Mouse (Mus musculus) urinary bladder, adult 18-20 months (tissue): Measurements from ENCODE around the gene 4933428G20Rik.

ENCODE experiments used
- DNase-seq, 2 experiments: peaks; one replicate each; pipeline ENCODE4 v3.0.0; 2022; ENCODE audit warnings: low spot score in 2 of 2, mixed read lengths in 2 of 2

The 4933428G20Rik gene

DNA sequence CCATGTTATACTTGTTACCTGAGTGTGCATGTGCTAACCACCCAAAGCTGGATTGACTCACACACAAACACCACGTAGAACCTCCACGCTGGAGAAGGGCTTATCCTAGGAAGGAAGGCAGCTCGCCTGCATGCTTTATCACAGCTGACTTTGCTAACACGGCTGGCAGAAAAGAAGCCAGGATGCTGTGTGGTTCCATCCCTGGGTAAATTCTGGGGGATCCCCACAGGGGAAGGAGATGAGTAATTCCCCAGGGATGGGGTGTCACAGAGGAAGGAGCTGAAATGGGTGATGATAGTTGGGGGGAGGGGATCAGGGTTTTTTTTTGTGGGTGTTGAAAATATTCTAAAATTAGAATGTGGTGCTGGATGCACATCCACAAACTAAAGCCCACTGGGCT is 5.6 kb upstream of the 4933428G20Rik start:
- DNase-seq: no peak

DNA sequence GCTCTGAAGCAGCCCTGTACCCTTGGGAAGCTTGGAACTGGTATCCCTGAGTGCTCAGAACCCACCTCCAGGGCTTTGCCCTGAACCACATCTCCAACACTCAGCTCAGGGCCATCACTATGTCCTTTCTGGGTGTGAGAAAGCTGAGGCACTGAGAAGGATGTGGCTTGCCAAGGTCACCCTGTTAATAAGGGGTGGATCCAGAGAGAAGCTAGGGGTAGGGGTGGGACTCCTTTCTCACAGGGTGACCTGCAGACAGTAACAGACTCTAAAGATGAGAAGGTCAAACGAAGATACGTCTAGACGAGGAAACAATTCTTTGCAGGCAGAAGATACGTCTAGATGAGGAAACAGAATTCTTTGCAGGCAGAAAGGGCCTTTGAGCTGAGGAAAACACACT is 2.7 kb upstream of the 4933428G20Rik start:
- no peak for DNase-seq

- no peak for DNase-seq
Observed at GRCm38 (mm10) chr11:97502383-97502782, 2.2 kb upstream of the 4933428G20Rik start.

DNA sequence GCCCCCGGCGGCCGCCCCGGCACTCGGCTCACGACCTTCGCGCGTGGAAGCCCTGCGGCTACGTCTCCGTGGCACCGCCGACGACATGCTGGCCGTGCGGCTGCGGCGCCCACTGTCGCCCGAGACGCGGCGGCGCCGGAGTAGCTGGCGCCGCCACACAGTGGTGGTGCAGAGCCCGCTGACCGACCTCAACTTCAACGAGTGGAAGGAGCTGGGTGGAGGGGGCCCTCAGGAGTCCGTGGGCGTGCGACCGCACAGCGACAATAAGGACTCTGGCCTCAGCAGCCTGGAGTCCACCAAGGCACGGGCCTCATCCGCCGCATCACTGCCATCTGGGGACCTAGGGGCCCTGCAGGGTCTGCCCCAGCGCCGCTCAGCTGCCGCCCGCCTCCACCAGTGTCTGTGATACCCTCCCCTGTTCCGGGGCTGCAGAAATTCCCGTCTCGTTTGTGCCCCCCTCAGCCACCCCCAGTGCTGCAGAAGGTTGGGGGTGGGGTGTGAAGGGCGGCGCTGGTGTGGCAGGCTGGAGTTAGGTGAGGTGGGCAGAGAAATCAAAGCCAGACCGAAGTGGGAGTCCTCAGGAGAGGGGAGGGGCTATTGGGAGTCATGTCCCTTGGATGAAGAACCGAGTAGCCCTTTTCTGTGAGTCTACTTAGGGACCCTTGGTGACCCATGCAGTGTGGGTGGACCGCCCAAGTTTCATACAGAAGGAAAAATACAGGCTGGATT is 744 bp upstream of the 4933428G20Rik start:
- no peak for DNase-seq

GRCm38 (mm10) chr11:97497543-97497942 is 2.6 kb downstream of the 4933428G20Rik start:
- no peak for DNase-seq

GRCm38 (mm10) chr11:97492836-97493235 is 7.3 kb downstream of the 4933428G20Rik start:
- no peak for DNase-seq

DNA sequence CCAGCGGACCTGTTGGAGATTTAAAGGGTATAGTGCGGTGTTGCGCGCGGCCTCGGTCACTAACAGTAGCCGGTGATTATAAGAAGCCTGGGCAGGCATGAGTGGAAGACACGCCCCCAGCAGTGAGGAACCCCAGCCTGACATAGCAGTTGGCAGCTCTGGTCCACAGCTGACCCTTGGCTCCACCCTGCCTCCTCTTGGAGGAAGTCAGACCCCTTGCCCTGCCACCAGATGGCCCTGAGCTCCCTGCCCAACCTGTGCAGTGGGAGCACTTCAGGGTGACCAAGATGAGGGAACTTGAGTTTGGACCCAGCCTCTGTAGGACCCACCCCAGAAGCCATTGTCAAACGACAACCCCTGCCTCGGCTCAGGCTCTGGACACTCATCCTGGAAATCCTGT is 8.5 kb downstream of the 4933428G20Rik start:
- DNase-seq: no peak

DNA sequence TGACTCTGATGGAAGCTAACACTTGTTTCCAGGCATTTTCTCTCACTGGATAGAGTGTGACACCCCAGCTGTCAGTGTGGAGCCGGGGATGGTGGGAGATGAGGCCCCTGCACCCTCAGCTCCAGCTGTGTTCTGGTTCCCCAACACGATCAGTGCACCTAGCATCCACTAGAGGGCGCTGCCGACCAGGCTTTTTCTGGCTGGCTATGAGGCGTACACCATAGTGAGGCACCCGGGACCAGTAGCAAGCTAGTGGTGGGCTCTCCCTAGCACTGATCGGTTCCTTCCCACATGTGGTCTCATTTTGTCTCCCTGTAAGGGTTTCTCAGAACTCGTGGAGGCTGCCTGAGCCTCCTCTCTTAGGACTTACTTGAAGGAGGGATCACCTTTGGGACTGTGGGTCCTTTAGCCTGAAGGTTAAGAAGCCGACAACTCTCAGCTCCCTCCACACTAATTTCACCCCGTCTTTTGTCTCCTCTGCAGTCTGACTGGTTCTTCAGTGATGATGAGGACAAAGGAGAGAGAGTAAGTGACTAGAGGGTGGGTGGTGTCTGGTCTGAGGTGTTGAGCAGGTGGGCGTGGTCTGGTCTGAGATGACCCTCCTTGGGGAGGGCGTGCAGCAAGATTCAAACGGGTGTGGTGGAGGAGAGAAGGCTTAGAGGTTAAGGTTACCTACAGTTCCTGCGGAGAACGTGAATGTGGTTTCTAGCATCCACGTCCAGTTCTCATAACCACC is 10.4 kb downstream of the 4933428G20Rik start:
- no peak for DNase-seq

- DNase-seq: no peak
Observed at GRCm38 (mm10) chr11:97487656-97488055, 12.5 kb downstream of the 4933428G20Rik start.

GRCm38 (mm10) chr11:97485661-97486060 is 14.5 kb downstream of the 4933428G20Rik start:
- DNase-seq: no peak

GRCm38 (mm10) chr11:97479824-97480223 is 20.3 kb downstream of the 4933428G20Rik start:
- DNase-seq: no peak

- no peak for DNase-seq
Observed at GRCm38 (mm10) chr11:97479085-97479484, 21.1 kb downstream of the 4933428G20Rik start.

- no peak for DNase-seq
Observed at GRCm38 (mm10) chr11:97478345-97478744, 21.8 kb downstream of the 4933428G20Rik start.

DNA sequence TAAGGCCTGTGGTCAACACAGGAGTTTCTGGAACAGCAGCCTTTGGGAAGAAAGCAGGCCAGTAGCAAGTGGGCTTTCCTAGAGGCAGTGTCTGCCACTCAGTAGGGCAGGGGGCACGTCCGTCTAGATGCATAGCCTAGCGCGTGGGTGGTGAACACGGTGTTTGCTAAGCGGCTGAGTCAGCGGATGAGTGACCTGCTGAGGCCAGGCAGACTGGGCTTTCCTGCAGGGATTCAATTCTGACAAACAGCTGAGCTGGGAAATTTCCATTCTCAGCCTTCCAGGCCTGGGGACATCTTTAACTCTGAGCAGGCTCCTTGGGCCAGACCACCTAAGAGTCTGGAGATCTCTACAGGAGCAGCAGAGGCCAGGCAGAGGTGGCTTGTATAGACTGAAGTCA is 22.7 kb downstream of the 4933428G20Rik start:
- DNase-seq: peak; percentile 43 to 60

DNA sequence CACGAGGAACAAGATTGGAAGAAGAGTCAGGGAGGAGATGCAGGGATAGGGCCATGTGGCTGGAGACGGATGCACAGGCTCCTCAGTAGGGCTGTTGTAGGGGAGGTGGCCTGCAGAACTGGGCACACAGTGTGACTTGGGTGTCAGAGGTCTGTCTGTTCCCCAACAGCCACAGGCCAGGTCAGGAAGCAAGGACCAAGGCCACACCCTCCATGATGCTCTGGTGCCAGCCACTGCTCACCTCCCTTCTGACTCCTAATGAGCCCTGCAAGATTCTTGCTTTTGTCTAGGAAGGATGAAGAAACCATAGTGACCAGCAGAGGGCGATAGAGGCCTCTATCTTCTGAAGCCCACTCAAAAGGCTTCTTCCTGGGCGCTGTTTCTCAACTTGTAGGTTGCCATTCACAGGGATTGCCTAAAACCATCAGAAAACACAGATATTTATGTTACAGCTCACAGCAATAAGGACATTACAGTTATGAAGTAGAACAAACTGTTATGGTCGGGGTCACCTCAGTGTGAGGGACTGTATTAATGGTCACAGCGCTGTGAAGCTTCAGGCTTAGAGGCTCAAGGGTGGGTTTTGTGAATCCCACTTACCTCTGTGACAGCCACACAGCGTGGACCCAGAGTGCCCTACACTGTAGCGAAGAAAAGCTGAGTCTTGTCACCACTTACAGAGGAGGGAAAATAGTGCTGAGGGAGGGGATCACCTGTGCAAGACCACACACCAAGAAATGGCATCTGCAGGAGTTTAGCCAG is 23.6 kb downstream of the 4933428G20Rik start:
- no peak for DNase-seq

- no peak for DNase-seq
Observed at GRCm38 (mm10) chr11:97471276-97471675, 28.9 kb downstream of the 4933428G20Rik start.

- no peak for DNase-seq
Observed at GRCm38 (mm10) chr11:97469828-97470227, 30.3 kb downstream of the 4933428G20Rik start.

- DNase-seq: peak; percentile 73 to 74
Observed at GRCm38 (mm10) chr11:97468639-97469287, 31.4 kb downstream of the 4933428G20Rik start.

- no peak for DNase-seq
Observed at GRCm38 (mm10) chr11:97466444-97467160, 33.5 kb downstream of the 4933428G20Rik start.

DNA sequence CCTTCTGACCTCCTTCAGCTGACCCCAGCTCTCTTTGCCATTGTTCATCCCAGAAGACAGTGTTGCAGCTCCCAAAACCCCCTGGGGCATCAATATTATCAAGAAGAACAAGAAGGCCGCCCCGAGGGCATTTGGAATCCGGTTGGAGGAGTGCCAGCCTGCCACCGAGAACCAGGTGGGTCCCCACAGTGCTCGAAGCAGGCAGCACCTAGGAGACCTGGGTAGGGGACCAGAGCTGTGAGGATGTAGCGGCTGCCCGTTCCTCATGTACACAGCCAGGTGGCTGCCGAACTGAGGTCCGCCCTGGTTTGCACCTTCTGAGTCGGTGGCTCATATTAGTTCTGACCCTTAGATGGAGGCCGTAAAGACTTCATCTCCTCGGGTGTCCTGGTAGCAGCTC is 34.2 kb downstream of the 4933428G20Rik start:
- no peak for DNase-seq

DNA sequence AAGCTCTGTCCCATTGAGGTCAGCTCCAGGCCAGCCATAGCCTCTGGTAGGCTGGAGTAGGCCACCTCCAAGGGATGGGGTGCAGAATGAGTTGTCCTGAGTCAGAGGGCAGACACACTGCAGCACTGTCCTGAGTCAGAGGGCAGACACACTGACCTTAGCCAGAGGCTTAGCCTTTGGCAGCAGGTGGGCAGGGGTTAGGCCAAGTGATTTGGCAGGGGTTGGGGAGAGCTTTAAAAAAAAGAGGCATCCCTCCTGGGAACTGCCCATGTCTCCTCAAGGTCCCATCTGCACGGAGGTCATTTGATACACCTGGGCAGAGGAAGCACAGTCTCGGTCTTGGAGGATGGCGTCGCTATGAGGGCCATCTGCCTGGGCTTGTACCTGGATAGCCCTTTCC is 36.1 kb downstream of the 4933428G20Rik start:
- no peak for DNase-seq
